Mouse (Mus musculus): Measurements from ENCODE around the gene 1520401A03Rik. TPM values are rescaled to one million over a fixed set of nuclear protein-coding genes. Genes with fewer than 3 reads are reported as not detected.
A peak's percentile ranks its signal among the peaks of the same experiment; 100 is the strongest.

The 1520401A03Rik gene
- total RNA-seq, 2 experiments from 2014 or later: 0.13 to 0.62 TPM

DNA sequence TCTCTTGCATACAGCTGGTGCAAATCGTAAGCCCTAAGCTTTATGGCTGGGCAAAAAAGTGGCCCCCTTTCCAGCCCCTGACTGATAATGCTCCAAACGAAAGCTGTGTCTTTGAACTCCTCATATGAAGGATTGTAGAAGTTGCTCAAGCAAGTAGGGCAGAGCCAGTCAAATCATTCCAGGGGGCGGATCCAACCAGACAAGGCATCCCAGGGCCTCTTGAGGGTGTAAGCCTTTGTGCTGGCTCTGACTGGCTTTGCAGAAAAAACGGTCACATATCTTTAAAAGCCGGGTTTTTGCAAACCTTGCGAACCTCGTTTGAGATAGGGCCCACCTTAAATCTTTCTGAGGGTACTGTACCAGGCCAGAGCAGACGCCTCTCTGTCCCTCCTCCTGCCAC lies 21.5 kb upstream of the 1520401A03Rik start:
- DNase-seq (ENCODE audit: low spot score in 2 of 2): no peak

DNA sequence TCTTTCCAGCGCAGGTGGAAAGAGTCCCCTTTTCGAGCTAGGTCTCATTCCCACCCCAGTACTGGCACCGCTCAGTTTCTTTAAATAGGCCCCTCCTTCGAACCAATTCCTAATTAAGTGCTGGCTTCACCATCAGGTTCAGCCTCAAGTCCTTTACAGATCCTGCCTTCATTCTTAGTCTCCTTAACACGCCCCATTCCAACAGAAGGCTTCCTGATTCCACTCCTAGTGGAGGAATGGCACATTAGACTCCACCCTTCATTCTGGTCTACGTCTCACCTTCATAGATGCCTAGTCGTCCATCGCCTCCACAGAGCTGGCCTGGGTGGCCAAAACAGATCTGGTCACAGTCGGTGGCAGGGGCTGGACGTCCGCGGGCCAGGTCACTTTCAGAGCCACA lies 20.4 kb upstream of the 1520401A03Rik start:
- no peak for DNase-seq (ENCODE audit: low spot score in 2 of 2)

DNA sequence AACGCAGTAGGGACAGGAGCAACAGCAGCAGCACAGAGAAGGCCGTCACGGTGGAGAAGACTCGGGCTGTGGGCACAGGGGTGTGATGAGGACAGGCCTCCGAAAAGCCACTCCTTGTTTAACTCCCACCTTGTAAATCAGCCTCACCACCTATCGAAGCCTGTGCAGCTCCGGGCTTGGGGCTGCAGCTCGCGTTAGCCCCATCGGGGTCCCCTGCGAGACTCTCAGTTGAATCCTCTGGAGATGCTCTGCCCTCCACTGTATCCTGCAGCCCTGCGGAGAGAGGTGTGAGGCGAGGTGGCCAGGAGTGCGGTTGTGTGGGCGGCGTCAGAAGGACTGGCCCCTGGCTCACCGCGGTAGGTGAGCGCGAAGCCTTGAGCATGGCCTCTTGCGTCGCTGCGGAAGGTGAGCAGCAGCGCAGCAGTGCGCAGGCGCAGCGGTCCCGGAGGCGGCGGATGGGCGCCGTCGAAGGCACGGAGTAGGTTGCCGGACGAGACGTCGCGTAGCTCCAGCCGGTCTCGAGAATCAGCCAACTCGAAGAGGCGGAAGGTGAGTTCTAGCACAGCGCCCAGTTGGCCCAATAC lies 19.7 kb upstream of the 1520401A03Rik start:
- peak in 1 of 2 experiments; percentile 37 for DNase-seq (ENCODE audit: low spot score in 2 of 2)

DNA sequence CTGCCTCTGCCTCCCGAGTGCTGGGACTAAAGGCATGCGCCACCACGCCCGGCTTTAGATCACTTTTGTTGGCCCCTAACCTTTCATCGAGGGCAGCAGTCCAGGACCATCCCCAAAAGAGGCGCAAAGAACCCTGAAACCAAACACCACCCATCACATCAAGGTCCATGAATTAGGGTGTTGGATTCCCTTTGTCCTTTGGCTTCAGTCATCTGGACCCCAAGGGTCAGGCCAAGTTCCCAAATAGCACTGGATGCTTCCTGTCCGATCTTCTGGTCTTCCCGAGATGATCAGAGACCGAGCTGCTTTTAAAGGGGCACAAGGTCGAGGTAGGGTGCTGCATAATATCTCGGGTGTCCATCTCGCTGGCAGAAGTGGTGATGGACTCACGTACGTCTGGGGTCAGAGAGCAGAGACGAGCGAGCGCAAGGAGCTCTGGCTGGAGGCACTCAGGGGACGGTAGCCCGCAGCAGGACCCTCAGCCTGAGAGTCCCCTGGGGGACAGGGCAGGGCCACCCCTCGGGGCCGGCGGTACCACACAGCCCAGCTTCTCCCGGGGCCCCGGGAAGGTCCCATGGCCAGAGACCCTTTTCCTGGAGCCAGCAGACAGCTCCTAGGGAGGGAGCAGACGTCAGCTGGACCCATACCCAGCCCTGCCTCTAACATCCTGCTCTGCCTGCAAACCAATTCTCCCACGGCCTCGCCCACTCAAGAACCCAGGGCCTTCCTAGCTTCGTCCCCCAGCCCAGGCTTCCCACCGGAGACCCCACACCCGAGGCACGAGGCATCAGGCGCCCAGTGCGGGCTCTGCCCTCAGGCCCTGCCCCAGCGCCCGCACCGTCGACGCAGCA lies 19.0 kb upstream of the 1520401A03Rik start:
- no peak for DNase-seq (ENCODE audit: low spot score in 2 of 2)

DNA sequence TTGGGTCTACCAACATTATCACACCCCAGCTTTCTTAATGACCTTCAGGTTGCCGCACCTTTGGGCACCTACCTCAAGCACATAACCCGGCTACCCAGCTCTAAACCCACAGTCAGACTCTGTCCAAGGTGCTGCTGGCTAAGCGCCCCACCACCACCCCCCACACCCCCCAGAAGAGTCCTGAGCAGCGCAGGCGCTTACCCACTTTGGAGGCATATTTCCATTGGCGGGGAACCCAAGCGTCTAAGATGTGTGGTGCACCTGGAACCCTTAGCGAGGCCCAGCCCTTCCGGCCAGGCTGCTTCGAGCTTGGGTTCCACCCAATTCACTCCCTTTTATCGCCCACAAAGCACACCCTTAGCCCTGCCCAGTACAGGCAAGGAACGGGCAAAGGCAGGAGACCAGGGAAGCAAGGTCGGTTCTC lies 18.0 kb upstream of the 1520401A03Rik start, which contains the start of gene Paqr4:
TSS of gene Paqr4 (minus strand) at position 270 of the 424 bp plus-strand sequence.
- DNase-seq (ENCODE audit: low spot score in 2 of 2): peak in 1 of 2 experiments; percentile 22

DNA sequence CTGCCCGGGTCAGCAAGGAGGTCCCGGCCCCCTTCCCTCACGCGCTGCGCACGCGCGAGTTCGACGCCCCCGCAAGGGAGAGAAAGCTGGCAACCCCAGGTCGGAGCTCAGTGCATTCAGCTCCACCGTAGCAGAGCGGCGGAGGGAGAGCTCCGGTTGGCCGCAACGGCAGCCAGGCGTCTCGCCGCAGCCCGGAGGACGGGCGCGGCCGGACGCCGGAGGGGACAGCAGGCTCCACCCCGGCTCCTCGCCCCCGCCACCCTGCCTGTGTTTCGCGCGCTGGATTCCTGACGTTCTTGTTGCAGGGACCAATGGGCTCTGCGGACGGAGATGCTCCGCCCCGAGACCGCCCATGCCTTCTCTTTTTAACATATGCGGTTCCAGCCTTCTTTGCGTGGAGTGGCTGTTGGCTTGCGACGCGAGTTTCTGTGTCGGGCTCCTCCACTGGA lies 17.6 kb upstream of the 1520401A03Rik start:
- DNase-seq (ENCODE audit: low spot score in 2 of 2): peak; percentile 85 to 90

DNA sequence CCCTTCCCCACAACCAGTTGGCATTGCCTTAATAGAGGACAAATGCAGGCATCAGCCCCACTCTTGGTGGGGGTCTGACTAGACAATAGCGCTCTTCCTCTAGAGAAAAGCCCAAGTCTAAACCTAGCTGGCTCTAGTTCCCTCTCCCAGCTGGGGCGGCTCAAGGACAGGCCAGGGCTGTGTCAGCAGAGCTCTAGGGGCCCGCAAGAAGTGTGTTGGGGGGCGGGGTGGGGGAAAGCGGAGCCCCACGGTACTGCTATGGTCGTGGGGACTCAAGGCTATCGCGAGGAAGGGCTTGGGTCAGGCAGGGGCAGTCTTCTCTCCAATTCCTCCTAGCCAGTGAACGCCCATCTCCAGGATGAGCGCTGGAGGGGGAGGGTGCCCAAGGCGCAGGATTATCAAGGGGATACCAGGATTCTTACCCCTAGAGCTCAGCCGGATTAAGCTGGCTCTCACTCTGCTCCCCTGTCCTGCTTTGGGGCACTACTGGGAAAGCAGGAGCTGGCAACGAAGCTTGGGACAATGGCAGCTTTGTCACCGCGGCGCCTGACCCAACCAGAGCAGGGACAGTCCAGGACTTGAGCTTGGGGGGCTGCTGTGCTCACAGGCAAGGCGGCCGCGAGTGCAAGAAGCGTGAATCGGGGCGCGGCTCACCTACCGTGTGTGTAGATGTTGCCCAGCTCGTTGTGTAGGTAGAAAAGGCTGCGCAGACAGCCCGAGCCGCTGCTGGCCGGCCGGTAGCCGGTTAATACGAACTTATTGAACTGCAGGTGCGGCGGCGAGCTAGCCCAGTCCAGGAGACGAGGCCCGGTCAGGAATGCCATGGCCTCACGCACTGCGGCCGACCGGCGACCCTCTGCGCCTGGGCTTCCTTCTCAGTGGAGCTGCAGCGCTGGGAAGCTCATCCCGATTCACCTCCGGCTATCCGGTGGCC lies 16.9 kb upstream of the 1520401A03Rik start:
- peak; percentile 44 to 57 for DNase-seq (ENCODE audit: low spot score in 2 of 2)

DNA sequence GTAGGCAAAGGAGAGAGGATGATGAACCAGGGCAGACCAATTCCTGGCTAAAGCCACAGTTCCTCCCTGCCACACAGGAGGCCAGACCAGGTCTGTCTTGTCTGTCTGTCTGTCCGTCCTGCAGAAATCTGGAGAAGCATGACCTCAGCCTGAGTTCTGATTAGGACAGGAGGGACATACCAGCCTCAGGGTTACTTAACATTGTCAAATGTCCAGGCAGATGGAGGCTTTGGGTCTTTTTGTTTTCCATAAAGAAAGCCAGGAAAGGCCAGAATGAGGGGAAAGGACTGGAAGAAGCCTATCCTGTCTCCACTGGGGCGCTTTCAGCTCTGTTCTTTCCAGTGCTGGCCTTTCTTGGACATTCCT lies 16.2 kb upstream of the 1520401A03Rik start:
- no peak for DNase-seq (ENCODE audit: low spot score in 2 of 2)

DNA sequence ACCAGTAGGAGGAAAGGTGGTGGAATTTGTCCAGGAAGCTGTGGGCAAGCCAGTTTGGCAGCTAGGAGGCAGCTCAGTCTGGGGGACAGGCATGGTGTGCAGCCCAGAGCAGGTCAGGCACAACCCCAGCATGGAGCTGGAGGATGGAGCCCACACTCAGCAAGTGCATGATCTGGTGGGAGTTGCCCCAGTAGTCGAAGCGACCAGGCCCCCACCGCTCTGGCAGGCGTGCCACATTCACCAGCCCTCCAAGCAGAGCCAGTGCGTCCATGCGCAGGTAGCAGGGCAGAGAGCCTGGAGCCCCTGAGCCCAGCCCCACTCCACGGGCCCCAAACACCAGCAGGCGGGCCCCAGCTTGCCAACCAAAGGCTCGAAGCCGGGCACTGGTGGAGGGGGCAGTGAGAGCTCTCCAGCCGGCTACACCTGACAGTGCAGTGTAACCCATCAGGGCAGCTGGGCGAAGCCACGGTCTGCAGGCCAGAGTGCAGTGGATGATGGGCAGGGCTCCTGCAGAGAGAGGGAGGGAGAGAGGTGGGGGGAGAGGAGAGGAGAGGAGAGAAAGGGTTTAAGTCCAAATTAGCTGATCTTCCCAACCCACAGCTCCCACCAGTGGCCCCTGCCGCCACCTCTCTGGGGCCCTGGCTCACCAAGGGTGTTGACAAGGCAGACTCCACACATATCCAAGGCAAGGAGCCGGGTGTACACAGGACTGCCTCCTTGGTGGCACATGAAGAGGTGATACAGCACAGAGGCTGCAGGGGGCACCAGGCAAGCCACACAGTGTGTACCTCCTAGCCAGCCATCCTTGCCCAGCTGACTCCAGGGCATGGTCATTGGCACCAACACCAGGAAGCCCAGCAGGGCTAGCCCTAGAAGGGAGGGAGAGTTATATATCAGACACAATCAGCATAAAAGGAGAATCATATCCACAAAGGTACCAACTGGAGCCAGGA lies 15.2 kb upstream of the 1520401A03Rik start:
- DNase-seq (ENCODE audit: low spot score in 2 of 2): peak in 1 of 2 experiments; percentile 43

DNA sequence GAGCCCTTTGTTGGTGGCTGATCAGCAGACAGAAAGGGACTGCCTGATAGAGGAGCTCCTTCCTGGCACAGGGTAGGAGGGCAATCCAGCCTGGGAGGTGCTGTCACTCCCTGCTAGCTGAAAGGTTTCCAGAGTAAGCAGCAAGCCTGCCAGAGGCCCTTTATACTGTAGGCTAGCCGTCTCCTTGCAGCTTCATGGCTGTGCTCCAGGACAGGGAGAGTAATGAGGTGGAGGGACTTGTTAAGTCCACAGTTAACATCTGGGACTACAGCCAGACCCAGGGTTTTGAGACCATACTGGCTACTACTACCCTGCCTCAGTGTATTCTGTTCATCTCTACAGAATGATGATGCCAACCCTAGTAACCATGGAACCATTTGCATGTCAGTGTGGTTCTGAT lies 11.8 kb upstream of the 1520401A03Rik start:
- peak in 1 of 2 experiments; percentile 51 for DNase-seq (ENCODE audit: low spot score in 2 of 2)

DNA sequence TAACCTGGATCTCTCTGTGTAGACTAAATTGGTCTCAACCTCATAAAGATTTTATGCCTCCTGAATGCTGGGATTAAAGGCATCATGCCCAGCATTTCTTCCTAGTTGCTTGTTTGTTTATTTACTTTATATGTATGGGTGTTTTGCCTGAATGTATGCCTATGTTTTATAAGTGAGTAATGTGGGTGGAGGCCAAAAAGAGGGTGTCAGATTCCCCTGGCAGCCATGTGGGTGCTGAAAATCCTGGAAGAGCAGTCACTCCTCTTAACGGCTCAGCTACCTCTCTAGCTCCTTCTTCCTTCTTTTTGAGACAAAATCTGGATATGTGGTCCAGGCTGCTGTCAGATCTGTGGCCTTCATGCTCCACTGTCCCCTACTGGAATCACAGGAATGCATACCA lies 7.9 kb upstream of the 1520401A03Rik start:
- no peak for DNase-seq (ENCODE audit: low spot score in 2 of 2)

DNA sequence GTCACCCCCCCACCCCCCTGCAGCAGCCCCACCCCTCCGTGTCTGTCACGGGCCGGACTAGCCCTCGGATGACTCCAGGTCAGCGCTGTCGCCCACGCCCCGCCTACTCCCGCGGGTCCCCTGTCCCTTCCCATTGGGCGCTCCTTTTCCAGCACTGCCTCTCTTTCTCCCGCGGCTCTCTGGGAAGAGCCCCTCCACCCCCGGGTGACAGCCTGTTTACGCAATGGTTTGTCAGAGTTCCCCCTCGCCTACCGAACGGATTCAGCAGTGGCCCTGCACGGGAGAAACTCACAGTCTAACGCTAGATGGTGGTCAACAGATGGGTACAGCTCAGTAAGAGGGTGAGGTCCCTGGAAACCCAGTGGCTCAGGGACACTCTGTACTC lies 4.2 kb upstream of the 1520401A03Rik start:
- peak; percentile 63 to 70 for DNase-seq (ENCODE audit: low spot score in 2 of 2)

DNA sequence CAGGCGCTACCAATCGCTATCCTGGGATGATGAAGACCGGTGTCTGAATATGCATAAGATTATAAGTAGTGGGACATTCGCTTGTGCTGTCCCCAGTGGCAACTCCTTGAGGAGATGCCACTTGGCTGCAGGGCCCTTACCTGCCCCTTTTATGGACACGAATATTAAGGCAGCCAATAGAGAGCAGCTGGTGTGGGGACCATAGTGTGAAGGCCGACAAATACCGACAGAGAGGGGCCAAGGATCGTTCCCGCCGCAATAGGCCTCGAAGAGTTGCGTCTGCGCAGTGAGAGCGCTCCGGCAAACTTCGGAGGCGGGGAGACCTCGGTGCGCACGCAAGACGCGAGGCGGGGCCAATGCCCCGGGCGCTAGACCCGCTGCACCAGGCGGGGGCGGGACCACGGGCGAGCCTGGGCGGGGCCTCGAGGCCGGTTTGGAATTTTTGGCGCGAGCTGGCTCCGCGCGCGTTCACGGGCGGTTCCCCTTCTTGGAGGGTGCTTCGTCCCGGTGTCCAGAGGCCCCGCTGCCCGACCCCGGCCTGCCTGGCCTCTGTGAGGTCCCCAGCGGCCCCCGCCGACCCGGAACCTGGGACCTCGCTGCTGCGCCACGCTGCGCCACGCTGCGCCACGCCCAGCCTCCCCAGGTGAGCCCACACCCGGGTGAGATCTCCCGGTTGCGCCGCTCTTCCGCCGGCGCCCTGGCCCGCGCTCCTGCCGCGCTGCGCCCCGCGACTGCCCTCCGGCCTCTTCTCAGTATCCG lies 3.6 kb upstream of the 1520401A03Rik start, which contains the start of gene Pkmyt1:
TSS of gene Pkmyt1 (plus strand) at position 338 of the 759 bp plus-strand sequence.
- DNase-seq (ENCODE audit: low spot score in 2 of 2): peak; percentile 92 to 95

DNA sequence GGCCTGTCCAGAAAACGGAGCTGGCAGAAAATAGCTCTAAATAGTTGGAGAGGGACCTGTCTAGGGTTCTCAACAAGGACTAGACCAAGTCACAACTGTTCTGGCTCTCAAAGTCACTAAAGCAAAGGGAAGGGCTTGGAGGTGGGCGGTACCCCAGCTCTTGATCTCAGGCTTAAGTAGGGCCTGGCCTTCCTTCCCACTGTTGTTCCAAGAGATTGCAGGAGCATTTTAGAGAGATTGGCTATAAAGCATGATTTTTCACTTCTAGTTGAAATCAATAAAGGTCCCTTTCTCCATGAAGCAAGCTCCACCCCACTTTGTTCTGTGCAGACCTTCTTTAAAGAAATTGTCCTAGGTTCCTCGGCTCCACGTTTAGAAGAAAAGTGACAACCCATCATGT lies 2.9 kb upstream of the 1520401A03Rik start:
- DNase-seq (ENCODE audit: low spot score in 2 of 2): no peak

DNA sequence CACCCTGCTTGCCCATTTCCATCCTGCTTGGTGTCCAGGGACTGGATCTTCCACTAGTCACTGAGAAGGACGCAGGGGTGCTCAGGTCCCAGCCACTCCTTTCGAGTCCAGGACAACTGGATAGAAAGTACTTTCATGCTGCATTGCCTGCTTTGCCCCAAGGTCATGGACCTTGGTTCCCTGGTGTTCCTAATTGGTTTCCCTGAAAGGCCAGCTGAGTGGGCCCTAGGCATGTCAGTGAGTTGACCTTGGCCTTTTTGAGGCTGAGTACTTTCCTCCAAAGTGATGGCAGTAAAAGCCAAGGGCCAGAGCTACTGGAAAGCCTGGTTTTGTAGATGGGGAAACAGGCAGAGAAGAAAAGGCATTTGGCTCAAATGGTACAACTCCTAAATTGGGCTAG lies 697 bp downstream of the 1520401A03Rik start:
- DNase-seq (ENCODE audit: low spot score in 2 of 2): no peak

DNA sequence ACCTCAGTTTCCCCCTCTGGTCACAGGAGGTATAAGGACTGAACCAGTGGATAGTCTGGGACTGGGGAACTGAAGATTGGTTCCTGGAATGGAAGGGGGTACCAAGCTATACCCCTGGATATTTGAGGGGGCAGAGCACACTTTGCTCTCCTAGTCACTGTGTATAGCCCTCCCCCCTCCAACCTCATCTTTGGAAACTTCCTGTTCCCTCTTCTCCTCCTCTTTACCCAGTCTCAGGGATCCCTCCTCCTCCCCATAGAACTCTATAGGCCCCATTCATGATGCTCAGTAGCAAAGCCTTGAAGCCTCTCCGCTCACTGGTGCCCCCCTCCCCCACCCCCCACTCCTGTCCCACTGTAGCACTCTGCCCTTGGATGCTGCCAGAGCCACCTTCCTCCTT lies 3.1 kb downstream of the 1520401A03Rik start:
- DNase-seq (ENCODE audit: low spot score in 2 of 2): no peak

DNA sequence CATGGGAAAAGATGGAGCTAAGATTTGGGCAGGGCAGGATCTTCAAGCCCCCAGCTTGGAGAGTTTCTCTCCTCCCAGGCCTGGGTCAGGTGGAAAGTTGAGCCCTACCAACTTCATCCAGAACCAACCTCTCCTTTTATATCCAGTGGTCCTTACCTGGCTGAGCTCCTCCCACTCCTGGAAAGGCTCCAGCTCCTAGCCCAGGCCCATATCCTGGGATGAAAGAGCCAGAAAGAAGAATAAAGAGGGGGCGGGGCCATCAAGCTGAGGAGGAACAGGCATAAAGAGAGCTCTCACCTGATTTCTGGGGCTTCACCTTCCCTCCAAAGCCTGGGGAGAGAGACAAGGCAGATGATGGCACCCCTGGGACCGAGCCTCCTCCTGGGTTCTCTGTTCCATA lies 5.6 kb downstream of the 1520401A03Rik start:
- DNase-seq (ENCODE audit: low spot score in 2 of 2): no peak

DNA sequence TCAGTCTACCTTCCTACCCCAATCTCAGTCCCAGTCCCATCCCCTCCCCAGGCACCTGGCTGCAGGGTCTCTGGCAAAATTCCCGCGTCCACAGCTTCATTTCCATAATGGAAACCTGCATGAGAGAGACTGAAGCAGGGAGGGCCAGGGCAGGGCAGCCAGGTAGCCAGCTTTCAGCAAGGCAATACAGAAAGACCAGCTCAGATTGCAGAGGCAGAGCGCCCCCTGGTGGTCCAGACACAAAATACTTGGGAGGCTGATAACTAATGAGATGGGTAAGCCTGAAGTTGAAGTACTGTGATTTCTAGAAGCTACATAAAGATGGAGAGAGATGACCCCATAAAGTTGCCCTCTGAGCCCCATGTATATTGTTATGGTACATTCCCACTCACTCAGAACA lies 16.4 kb downstream of the 1520401A03Rik start:
- DNase-seq (ENCODE audit: low spot score in 2 of 2): peak; percentile 81 to 87

DNA sequence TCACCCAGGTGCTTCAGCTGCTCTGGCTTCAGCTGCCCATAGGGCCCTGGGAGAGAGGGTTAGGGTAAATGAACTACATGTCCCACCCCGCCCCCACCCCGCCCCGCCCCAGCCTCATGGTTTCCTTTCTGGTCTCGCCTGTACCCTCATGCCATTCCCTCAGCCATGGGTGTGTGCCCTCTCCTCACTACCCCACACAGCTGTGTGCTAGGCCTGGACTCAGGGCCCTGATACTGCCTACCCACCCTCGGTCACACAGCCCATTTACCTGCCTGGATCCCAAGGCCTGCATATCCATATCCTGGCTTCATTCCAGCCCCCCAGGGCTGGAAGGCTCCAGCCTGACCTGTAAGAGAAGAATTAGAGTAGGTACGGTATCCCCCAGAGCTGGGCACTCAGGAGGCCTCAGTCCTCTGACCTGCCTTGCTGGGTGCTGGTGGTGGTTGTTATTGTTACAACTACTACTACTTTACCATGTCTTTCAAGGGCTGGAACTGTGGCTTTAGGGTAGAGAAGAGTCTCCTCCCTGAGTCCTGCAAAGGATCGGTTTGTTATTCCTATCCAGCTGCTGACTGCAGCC lies 17.0 kb downstream of the 1520401A03Rik start:
- DNase-seq (ENCODE audit: low spot score in 2 of 2): no peak
